Mouse (Mus musculus) stomach, embryonic 14.5 days (tissue): Measurements from ENCODE around the gene Gm42957. TPM values are rescaled to one million over a fixed set of nuclear protein-coding genes. Genes with fewer than 3 reads are reported as not detected.

Experiments used
- ATAC-seq: fragments of 200-750 bp; cut with Nextera tagmentation; 2 replicates; pipeline ENCODE4 v1.8.0; 2017; ENCODE audit warnings: low read depth, moderate TSS enrichment; ENCODE audit not compliant: insufficient number of reproducible peaks, insufficient read depth, low FRiP score
- H3K27ac ChIP-seq: fragments of 300-500 bp; sonication (generic); 2 replicates; pipeline ENCODE4 v1.5.1; 2014; ENCODE audit warnings: mild to moderate bottlenecking, low read length, moderate library complexity, mixed read lengths
- H3K27me3 ChIP-seq: fragments of 300-500 bp; sonication (generic); 2 replicates; pipeline ENCODE4 v1.6.1; 2014; ENCODE audit warnings: low read length, control low read depth, mixed read lengths; ENCODE audit not compliant: control insufficient read depth, insufficient read depth
- H3K36me3 ChIP-seq: fragments of 300-500 bp; sonication (generic); 2 replicates; pipeline ENCODE4 v1.6.1; 2014; ENCODE audit warnings: mild to moderate bottlenecking, control low read depth, low read length, moderate library complexity, mixed read lengths; ENCODE audit not compliant: control insufficient read depth, insufficient read depth
- H3K4me1 ChIP-seq: fragments of 300-500 bp; sonication (generic); 2 replicates; pipeline ENCODE4 v1.6.1; 2014; ENCODE audit warnings: low read length, control low read depth, mixed read lengths; ENCODE audit not compliant: control insufficient read depth, insufficient read depth
- H3K4me2 ChIP-seq: fragments of 300-500 bp; sonication (generic); replicated peaks from 2 replicates; pipeline ENCODE4 v1.6.1; 2014; ENCODE audit warnings: low read depth, low read length, control low read depth
- H3K4me3 ChIP-seq: fragments of 300-500 bp; sonication (generic); 2 replicates; pipeline ENCODE4 v1.5.1; 2014; ENCODE audit warnings: low read depth, low read length, control low read depth
- H3K9ac ChIP-seq: fragments of 300-500 bp; sonication (generic); replicated peaks from 2 replicates; pipeline ENCODE4 v1.6.1; 2014; ENCODE audit warnings: low read depth, mild to moderate bottlenecking, control low read depth, low read length, moderate library complexity, mixed read lengths
- H3K9me3 ChIP-seq: fragments of 300-500 bp; sonication (generic); 2 replicates; pipeline ENCODE4 v1.6.1; 2016; ENCODE audit warnings: low read depth, low read length, control low read depth; ENCODE audit not compliant: control insufficient read depth
- WGBS: fragments of 180-500 bp; shearing (Covaris S2); extraction: QIAGEN DNeasy Blood & Tissue Kit; methylation state at CpG from one replicate; pipeline ENCODE4 v1.1.7; 2014; 5-methylcytosine and 5-hydroxymethylcytosine counted together
- polyA plus RNA-seq: library from polyadenylated mRNA; unstranded; fragments of >200 nt; fragmentation: Nextera tagmentation; extraction: Ambion mirVana; gene quantifications from 2 replicates; pipeline ENCODE4 v1.2.1, GENCODE M21; 2014

The Gm42957 gene
- 0.07 TPM in 1 of 2 replicates, not detected in the other for polyA plus RNA-seq

GRCm38 (mm10) chr3:96634928-96635879 lies at the start of gene Gm42957, which contains the start of gene Pex11b:
TSS of gene Gm42957 (plus strand) at chr3:96635474.
TSS of gene Pex11b (plus strand) at chr3:96635376.
- peaks cover 42% of the 10 kb centered on the region for H3K36me3 ChIP-seq
- H3K9ac ChIP-seq, result peak within 1 kb of the TSS; percentile 43
- ATAC-seq, result peak; percentile 93
- H3K4me3 ChIP-seq, result peak within 1 kb of the TSS; percentile 45
- WGBS, result 2% methylated on average over 60 of the region's 60 CpGs
- peaks cover 12% of the 10 kb centered on the region for H3K4me1 ChIP-seq
- no peaks in the 10 kb centered on the region for H3K9me3 ChIP-seq
- peak within 1 kb of the TSS; percentile 54 for H3K4me2 ChIP-seq
- peak within 1 kb of the TSS; percentile 82 for H3K27ac ChIP-seq
- no peaks in the 10 kb centered on the region for H3K27me3 ChIP-seq

GRCm38 (mm10) chr3:96590657-96591056 lies 44.6 kb upstream of the Gm42957 start:
- ATAC-seq, result no peak
- Histone ChIP-seq H3K4me2 (no peak overlapping the region), H3K9ac (no peak overlapping the region)

GRCm38 (mm10) chr3:96593374-96593773 lies 41.9 kb upstream of the Gm42957 start:
- peaks cover 17% of the 10 kb centered on the region; the same call in 1 of the 2 replicates for H3K4me1 ChIP-seq

More at GRCm38 (mm10) chr3:96590657-96591056, 44.6 kb upstream of the Gm42957 start:
- H3K27ac ChIP-seq, result no peak overlapping the region
- no peaks in the 10 kb centered on the region for H3K27me3 ChIP-seq
- no peak overlapping the region for H3K4me3 ChIP-seq
- H3K9me3 ChIP-seq, result no peaks in the 10 kb centered on the region
- no peaks in the 10 kb centered on the region for H3K36me3 ChIP-seq
- H3K4me1 ChIP-seq, result peaks cover 4% of the 10 kb centered on the region; the same call in 1 of the 2 replicates
- WGBS, result 81% methylated on average over 4 of the region's 4 CpGs

GRCm38 (mm10) chr3:96593790-96594560 lies 41.3 kb upstream of the Gm42957 start, which contains the start of gene Polr3gl:
TSS of gene Polr3gl (minus strand) at chr3:96594181.
- Histone ChIP-seq H3K4me1 (peaks cover 21% of the 10 kb centered on the region; the same call in 1 of the 2 replicates), H3K9ac (peak within 1 kb of the TSS; percentile 62), H3K27me3 (no peaks in the 10 kb centered on the region), H3K4me2 (peak within 1 kb of the TSS; percentile 75), H3K4me3 (peak within 1 kb of the TSS; percentile 56), H3K27ac (peak within 1 kb of the TSS; percentile 66; the same call in 1 of the 2 replicates), H3K36me3 (no peaks in the 10 kb centered on the region), H3K9me3 (no peaks in the 10 kb centered on the region)
- under 1% methylated on average over 37 of the region's 38 CpGs for WGBS
- peak; percentile 89 for ATAC-seq

More at GRCm38 (mm10) chr3:96593374-96593773, 41.9 kb upstream of the Gm42957 start:
- no peak for ATAC-seq
- Histone ChIP-seq H3K9me3 (no peaks in the 10 kb centered on the region), H3K4me3 (peak overlapping the region; percentile 56), H3K9ac (peak overlapping the region; percentile 62; the same call in 1 of the 2 replicates), H3K4me2 (peak overlapping the region; percentile 75), H3K36me3 (no peaks in the 10 kb centered on the region), H3K27ac (peak overlapping the region; percentile 66; the same call in 1 of the 2 replicates), H3K27me3 (no peaks in the 10 kb centered on the region)
- under 1% methylated on average over 10 of the region's 10 CpGs for WGBS

- 80% methylated on average over 5 of the region's 5 CpGs for WGBS
- Histone ChIP-seq H3K4me2 (no peak overlapping the region), H3K9ac (no peak overlapping the region), H3K4me1 (peaks cover 24% of the 10 kb centered on the region; the same call in 1 of the 2 replicates), H3K27ac (no peak overlapping the region), H3K36me3 (no peaks in the 10 kb centered on the region), H3K27me3 (no peaks in the 10 kb centered on the region), H3K9me3 (no peaks in the 10 kb centered on the region), H3K4me3 (no peak overlapping the region)
- no peak for ATAC-seq
These were observed 40.4 kb upstream of the Gm42957 start for GRCm38 (mm10) chr3:96594851-96595250.

GRCm38 (mm10) chr3:96595661-96596060 lies 39.6 kb upstream of the Gm42957 start:
- WGBS, result 21% methylated on average over 6 of the region's 6 CpGs
- Histone ChIP-seq H3K36me3 (no peaks in the 10 kb centered on the region), H3K9me3 (no peaks in the 10 kb centered on the region), H3K4me2 (peak overlapping the region; percentile 82), H3K4me1 (peaks cover 28% of the 10 kb centered on the region; the same call in 1 of the 2 replicates), H3K27ac (no peak overlapping the region; the same call in 1 of the 2 replicates), H3K9ac (no peak overlapping the region), H3K4me3 (0 out of 2 replicates have a peak overlapping the region, but pooled peaks have one; percentile 44), H3K27me3 (no peaks in the 10 kb centered on the region)
- ATAC-seq, result no peak

GRCm38 (mm10) chr3:96596228-96596707 lies 39.0 kb upstream of the Gm42957 start, which contains the start of gene Ankrd34a:
TSS of gene Ankrd34a (plus strand) at chr3:96596636.
- Histone ChIP-seq H3K9ac (peak within 1 kb of the TSS; percentile 46), H3K4me1 (peaks cover 28% of the 10 kb centered on the region; the same call in 1 of the 2 replicates), H3K4me2 (peak within 1 kb of the TSS; percentile 82), H3K4me3 (peak within 1 kb of the TSS; percentile 44), H3K27ac (peak within 1 kb of the TSS; percentile 55; the same call in 1 of the 2 replicates), H3K27me3 (no peaks in the 10 kb centered on the region), H3K9me3 (no peaks in the 10 kb centered on the region), H3K36me3 (no peaks in the 10 kb centered on the region)
- no peak for ATAC-seq
- under 1% methylated on average over 22 of the region's 23 CpGs for WGBS
